Mouse (Mus musculus) Patski (cell line): ENCODE measurements around the gene Defa28. TPM values are rescaled to one million over a fixed set of nuclear protein-coding genes. Genes with fewer than 3 reads are reported as not detected.
"Not testable (repeated sequence)": the region's sequence is repeated elsewhere in the genome, so short reads cannot be mapped to it uniquely, and the experiment has no call there.

Experiments used
- ATAC-seq: fragments of 100-300 bp; one replicate; pipeline ENCODE4 v1.8.0; 2021
- CTCF ChIA-PET: fragments of 350-600 bp; sonication (Branson Sonifier 250); formaldehyde crosslinking; loops from one replicate; lab custom pipeline; 2022; ENCODE audit warnings: inconsistent platforms; lab: Charles Lee
- POLR2A ChIA-PET: fragments of 350-600 bp; sonication (Branson Sonifier 250); formaldehyde crosslinking; loops from one replicate; lab custom pipeline; 2022; ENCODE audit warnings: antibody characterized with exemption, inconsistent platforms; lab: Charles Lee
- DNase-seq: peaks from one replicate; pipeline ENCODE4 v3.0.0-alpha.2; 2011; ENCODE audit warnings: low read depth, low spot score
- H3K27me3 ChIP-seq: fragments of 371-371 bp; one replicate; pipeline ENCODE4 v1.5.1; 2021
- in situ Hi-C: fragments of 300-500 bp; cut with MboI; formaldehyde crosslinking; loops from 3 replicates; pipeline ENCODE4 v1.11.1; 2018; ENCODE audit warnings: low pct_unique_long_range_greater_than_20kb, mixed read lengths
- polyA plus RNA-seq: library from polyadenylated mRNA; unstranded; gene quantifications from one replicate; pipeline ENCODE4 v1.2.3, GENCODE M21; 2021

Defa28 gene
- not detected for polyA plus RNA-seq

DNA sequence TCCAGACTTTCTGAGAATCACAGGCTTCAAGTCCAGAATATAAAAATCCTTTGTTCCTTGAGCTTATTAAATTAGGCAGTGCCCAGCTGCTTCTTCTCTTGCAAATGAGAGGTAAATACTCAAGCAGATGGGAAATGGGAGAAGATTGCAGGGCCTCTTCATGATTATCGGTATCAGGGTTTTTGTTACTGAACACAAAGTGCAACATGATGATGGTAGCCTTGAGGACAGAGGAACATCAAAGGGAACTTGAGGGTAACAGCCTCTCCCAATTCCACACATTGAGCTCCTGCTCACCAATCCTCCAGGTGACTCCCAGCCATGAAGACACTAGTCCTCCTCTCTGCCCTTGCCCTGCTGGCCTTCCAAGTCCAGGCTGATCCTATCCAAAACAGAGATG is at the start of gene Defa28:
Gene Defa28 (plus strand): TSS at position 301 of the 400 bp plus-strand sequence.
- DNase-seq, CTCF ChIA-PET: not testable (repeated sequence)

DNA sequence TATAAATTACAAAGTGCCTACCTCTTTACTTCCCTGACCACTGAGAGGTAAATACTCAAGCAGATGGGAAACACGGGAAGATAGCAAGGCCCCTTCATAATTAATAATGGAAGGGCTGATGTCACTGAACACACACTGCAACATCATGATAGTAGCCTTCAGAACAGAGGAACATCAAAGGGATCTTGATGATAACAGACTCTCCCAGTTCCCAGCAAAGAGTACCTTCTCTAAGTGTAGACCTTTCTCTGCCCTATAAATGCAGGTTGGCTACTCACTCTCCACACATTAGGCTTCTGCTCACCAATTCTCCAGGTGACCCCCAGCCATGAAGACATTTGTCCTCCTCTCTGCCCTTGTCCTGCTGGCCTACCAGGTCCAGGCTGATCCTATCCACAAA is 17.7 kb upstream of the Defa28 start, which contains the start of gene Defa37:
Gene Defa37 (plus strand): TSS at position 301 of the 400 bp plus-strand sequence.
- H3K27me3 ChIP-seq, CTCF ChIA-PET, POLR2A ChIA-PET, ATAC-seq, DNase-seq, in situ Hi-C loops: not testable (repeated sequence)

More for the DNA sequence above, at the start of gene Defa28:
- ATAC-seq, in situ Hi-C loops, POLR2A ChIA-PET, H3K27me3 ChIP-seq: not testable (repeated sequence)

- DNase-seq, ATAC-seq, H3K27me3 ChIP-seq, CTCF ChIA-PET, in situ Hi-C loops, POLR2A ChIA-PET: not testable (repeated sequence)
These were observed 11.6 kb downstream of the Defa28 start, which contains the start of gene Gm7861 for GRCm38 (mm10) chr8:21594408-21594807. Gm7861 (minus strand) TSS chr8:21594508.

DNA sequence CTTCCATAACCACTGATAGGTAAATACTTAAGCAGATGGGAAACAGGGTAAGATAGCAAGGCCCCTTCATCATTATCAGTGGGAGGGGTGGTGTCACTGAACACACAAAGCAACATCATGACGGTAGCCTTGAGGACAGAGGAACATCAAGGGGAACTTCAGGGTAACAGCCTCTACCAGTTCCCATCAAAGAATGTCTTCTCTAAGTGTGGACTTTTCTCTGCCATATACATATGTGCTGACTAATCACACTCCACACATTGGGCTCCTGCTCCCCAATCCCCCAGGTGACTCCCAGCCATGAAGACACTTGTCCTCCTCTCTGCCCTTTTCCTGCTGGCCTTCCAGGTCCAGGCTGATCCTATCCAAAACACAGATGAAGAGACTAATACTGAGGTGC is 35.1 kb downstream of the Defa28 start, which contains the start of gene Defa26:
Gene Defa26 (plus strand): TSS at position 301 of the 400 bp plus-strand sequence.
- in situ Hi-C loops, H3K27me3 ChIP-seq, POLR2A ChIA-PET, CTCF ChIA-PET, DNase-seq, ATAC-seq: not testable (repeated sequence)

Other genes with a start within 250 kb of the Defa28 start
- not detected for gene Defa2, start 204.5 kb upstream of the Defa28 start, polyA plus RNA-seq
- gene Defa33, start 191.2 kb upstream of the Defa28 start, polyA plus RNA-seq, result not detected
- gene Defa36, start 155.6 kb upstream of the Defa28 start, polyA plus RNA-seq, result not detected
- gene Gm7849, start 126.4 kb upstream of the Defa28 start, polyA plus RNA-seq, result not detected
- not detected for gene Defa20, start 73.7 kb upstream of the Defa28 start, polyA plus RNA-seq
- gene Defa32, start 54.0 kb upstream of the Defa28 start, polyA plus RNA-seq, result not detected
- gene Defa37, start 17.6 kb upstream of the Defa28 start, polyA plus RNA-seq, result not detected
- not detected for gene Gm7861, start 11.5 kb downstream of the Defa28 start, polyA plus RNA-seq
- not detected for gene Defa26, start 35.2 kb downstream of the Defa28 start, polyA plus RNA-seq
- not detected for gene Defa17, start 72.8 kb downstream of the Defa28 start, polyA plus RNA-seq
- gene Defa34, start 82.8 kb downstream of the Defa28 start, polyA plus RNA-seq, result not detected
- gene AY761184, start 120.6 kb downstream of the Defa28 start, polyA plus RNA-seq, result not detected
- gene Defa24, start 151.5 kb downstream of the Defa28 start, polyA plus RNA-seq, result not detected
- gene Defb50, start 240.5 kb downstream of the Defa28 start, polyA plus RNA-seq, result not detected